Mouse (Mus musculus) hindbrain, embryonic 16.5 days (tissue): ENCODE measurements at regions not wholly inside any gene's neighbourhood (a gene's known extent, or its start where the extent isn't known, plus 50 kb on each side); places are given as distances from the start of the nearest gene placed in this dataset.

Experiments used
- ATAC-seq: fragments of 200-750 bp; cut with Nextera tagmentation; 2 replicates; pipeline ENCODE4 v1.8.0; 2017; ENCODE audit warnings: moderate TSS enrichment, moderate library complexity
- H3K27ac ChIP-seq: fragments of 300-500 bp; sonication (generic); 2 replicates; pipeline ENCODE4 v1.5.1; 2014; ENCODE audit warnings: low read depth, mild to moderate bottlenecking, control low read depth, low read length, moderate library complexity
- H3K27me3 ChIP-seq: fragments of 300-500 bp; sonication (generic); replicated peaks from 2 replicates; pipeline ENCODE4 v1.6.1; 2014; ENCODE audit warnings: low read length; ENCODE audit not compliant: control insufficient read depth, insufficient read depth
- H3K36me3 ChIP-seq: fragments of 300-500 bp; sonication (generic); 2 replicates; pipeline ENCODE4 v1.6.1; 2014; ENCODE audit warnings: mild to moderate bottlenecking, low read length, moderate library complexity, mixed read lengths; ENCODE audit not compliant: control insufficient read depth, insufficient read depth
- H3K4me1 ChIP-seq: fragments of 300-500 bp; sonication (generic); 2 replicates; pipeline ENCODE4 v1.6.1; 2014; ENCODE audit warnings: low read depth, low read length; ENCODE audit not compliant: control insufficient read depth, insufficient read depth
- H3K4me2 ChIP-seq: fragments of 300-500 bp; sonication (generic); 2 replicates; pipeline ENCODE4 v1.6.1; 2014; ENCODE audit warnings: mild to moderate bottlenecking, low read length, control low read depth, moderate library complexity
- H3K4me3 ChIP-seq: fragments of 300-500 bp; sonication (generic); 2 replicates; pipeline ENCODE4 v1.5.1; 2014; ENCODE audit warnings: mild to moderate bottlenecking, low read length, control low read depth, moderate library complexity
- H3K9ac ChIP-seq: fragments of 300-500 bp; sonication (generic); 2 replicates; pipeline ENCODE4 v1.6.1; 2014; ENCODE audit warnings: low read depth, mild to moderate bottlenecking, control low read depth, low read length, moderate library complexity
- H3K9me3 ChIP-seq: fragments of 300-500 bp; sonication (generic); 2 replicates; pipeline ENCODE4 v1.6.1; 2014; ENCODE audit warnings: mild to moderate bottlenecking, low read length, moderate library complexity; ENCODE audit not compliant: control insufficient read depth
- WGBS: fragments of 180-500 bp; shearing (Covaris S2); extraction: QIAGEN DNeasy Blood & Tissue Kit; methylation state at CpG from one replicate; pipeline ENCODE4 v1.1.7; 2014; 5-methylcytosine and 5-hydroxymethylcytosine counted together

- Histone ChIP-seq H3K9me3 (no peaks in the 10 kb centered on the region), H3K27me3 (no peaks in the 10 kb centered on the region)
- 46% methylated on average over 5 of the region's 5 CpGs for WGBS
Measured at GRCm38 (mm10) chr13:57331868-57332267, 436.1 kb upstream of the Trpc7 start.

DNA sequence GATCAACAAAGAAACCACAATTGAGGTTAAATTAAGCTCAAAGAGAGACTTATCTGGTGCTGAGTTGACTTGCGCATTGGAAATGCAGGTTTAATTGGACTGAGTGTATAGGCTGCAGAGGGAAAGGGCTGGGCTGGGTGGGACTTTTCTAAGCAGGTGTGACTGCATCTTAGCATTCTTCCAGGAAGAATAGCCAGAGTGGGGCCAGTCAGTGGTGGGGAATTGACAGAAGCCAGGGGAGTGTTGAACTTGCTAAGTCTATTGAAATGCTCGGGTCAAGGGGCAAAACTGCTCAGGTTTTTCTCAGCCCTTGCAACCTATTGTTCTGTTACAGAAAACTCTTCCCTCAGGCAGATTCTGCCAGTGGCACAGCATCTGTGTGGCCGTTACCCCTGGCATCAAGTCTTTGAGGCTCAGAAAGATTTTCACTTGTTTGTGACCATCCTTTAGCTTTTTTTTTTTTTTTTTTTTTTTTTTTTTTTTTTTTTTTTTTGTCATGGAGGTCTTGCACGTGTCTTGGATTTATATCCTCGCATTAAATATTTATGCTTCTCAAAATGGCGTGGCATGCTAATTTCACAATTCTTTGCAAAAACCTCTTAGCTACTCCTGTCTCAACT, 429.6 kb upstream of the Trpc7 start:
- H3K4me1 ChIP-seq: no peaks in the 10 kb centered on the region
- H3K9ac ChIP-seq: no peak overlapping the region
- no peak overlapping the region for H3K4me3 ChIP-seq
- no peaks in the 10 kb centered on the region for H3K9me3 ChIP-seq
- 76% methylated on average over 6 of the region's 6 CpGs for WGBS
- H3K36me3 ChIP-seq: no peaks in the 10 kb centered on the region
- no peak overlapping the region for H3K27ac ChIP-seq
- no peaks in the 10 kb centered on the region for H3K27me3 ChIP-seq
- ATAC-seq: no peak
- H3K4me2 ChIP-seq: no peak overlapping the region

More at GRCm38 (mm10) chr13:57331868-57332267, 436.1 kb upstream of the Trpc7 start:
- Histone ChIP-seq H3K4me2 (no peak overlapping the region), H3K9ac (no peak overlapping the region), H3K27ac (no peak overlapping the region), H3K4me3 (no peak overlapping the region), H3K4me1 (no peaks in the 10 kb centered on the region), H3K36me3 (no peaks in the 10 kb centered on the region)
- ATAC-seq: no peak

DNA sequence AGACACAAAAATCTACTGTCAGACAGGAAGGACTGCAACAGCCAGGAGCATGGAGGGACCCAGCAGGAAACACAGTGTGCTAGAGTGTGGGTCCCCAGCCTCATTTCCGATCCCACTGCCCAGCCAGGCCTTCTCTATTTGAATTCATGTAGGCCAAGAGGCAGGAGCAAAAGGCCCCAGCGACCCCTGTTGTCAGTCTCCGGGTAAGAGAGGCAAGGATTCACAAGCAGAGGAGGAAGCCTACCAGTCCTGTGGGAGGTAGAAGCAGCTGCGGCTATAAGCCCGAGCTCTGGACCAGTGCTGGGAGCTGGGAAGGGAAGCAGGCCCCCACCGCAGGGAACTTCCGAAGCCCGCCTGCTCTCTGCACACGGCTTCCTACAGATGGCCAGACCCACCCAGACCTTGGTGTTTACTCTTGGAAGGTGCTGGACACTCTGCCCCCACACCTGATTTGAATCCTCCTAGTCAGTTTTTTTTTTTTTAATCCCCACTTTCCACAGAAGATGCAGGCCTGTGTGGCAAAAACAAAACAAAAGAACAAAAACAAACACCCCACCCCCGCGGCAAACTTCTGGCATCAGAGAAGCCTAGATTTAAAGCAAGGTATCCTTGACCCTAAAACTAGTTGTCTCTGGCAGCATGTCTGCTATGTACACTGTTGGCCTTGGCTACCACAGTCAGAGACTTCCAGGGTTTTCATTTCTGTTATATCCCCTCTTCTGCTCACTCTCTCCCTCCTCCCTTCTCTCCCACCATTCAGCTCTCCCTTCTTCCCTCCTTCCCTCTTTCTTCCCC, 420.6 kb upstream of the Trpc7 start:
- peak; percentile 64 for ATAC-seq
- H3K4me2 ChIP-seq: no peak overlapping the region
- H3K4me3 ChIP-seq: no peak overlapping the region
- H3K9ac ChIP-seq: no peak overlapping the region
- 30% methylated on average over 11 of the region's 11 CpGs for WGBS
- H3K9me3 ChIP-seq: no peaks in the 10 kb centered on the region
- H3K36me3 ChIP-seq: no peaks in the 10 kb centered on the region
- no peaks in the 10 kb centered on the region for H3K27me3 ChIP-seq
- H3K27ac ChIP-seq: no peak overlapping the region
- H3K4me1 ChIP-seq: peaks cover 7% of the 10 kb centered on the region; the same call in 1 of the 2 replicates

DNA sequence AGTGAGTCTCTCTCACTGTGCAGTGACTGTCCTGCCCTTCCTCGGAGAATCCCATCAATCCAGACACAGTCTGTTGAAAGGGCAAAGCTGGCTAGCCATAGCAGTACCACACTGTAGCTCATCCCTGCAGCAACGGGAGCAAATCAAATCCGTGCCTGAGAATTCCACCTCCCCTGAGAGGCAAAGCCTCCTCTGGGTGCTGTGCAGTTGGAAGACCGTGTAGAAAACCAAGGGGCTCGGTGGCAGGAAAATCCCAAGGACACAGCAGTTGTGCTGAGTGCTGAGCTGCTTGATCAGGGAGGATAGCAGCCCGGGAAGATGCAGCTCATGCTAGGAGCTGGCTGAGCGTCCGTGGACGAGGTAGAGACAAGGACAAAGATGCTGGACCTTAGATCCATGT, 418.7 kb upstream of the Trpc7 start:
- Histone ChIP-seq H3K36me3 (no peaks in the 10 kb centered on the region), H3K4me2 (no peak overlapping the region), H3K9me3 (no peaks in the 10 kb centered on the region), H3K4me3 (no peak overlapping the region), H3K4me1 (peaks cover 7% of the 10 kb centered on the region; the same call in 1 of the 2 replicates), H3K27me3 (no peaks in the 10 kb centered on the region), H3K27ac (no peak overlapping the region), H3K9ac (no peak overlapping the region)
- 40% methylated on average over 9 of the region's 9 CpGs for WGBS
- 0 out of 2 replicates have a peak, but pooled peaks have one; percentile 27 for ATAC-seq

DNA sequence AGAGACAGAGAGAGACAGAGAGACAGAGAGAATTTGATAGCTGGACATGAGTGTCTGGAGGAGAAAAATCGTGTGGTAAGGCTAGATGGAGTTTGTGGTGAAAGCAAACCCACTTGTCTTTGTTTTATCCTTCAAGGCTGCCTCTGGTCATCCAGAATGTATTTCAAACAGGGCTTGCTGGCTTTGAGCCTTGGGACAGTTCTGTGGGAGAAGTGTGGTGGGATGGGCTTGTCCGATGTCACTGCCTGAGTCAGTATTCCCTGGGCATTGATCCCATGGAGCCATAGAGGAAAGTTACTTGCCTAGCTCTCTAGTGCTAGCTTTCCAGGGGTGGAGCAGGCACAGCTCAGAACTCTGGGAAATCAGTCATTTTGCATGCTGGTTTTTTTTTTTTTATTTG, 417.9 kb upstream of the Trpc7 start:
- Histone ChIP-seq H3K27me3 (no peaks in the 10 kb centered on the region), H3K9me3 (no peaks in the 10 kb centered on the region), H3K4me3 (no peak overlapping the region), H3K36me3 (no peaks in the 10 kb centered on the region), H3K9ac (no peak overlapping the region), H3K4me2 (no peak overlapping the region), H3K27ac (no peak overlapping the region), H3K4me1 (peaks cover 7% of the 10 kb centered on the region; the same call in 1 of the 2 replicates)
- ATAC-seq: no peak
- WGBS: 63% methylated on average over 2 of the region's 2 CpGs

DNA sequence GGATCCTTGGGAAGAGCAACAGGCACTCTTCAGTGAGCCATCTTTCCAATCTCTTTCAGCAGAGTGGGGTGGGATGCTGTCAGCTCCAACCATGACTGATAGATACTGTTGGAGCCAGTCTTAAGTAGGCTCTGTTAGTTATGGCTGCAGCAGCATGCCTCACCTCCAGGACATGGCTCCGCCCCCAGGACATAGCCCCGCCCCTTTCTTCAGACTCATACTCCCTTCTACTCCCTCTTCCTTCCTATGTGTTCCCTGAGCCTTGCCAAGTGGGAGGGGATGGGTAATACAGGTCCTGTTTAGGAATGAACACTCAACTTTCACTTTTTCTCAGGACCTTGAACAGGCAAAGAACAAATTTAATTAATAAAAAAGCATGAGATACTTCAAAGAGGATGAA, 415.4 kb upstream of the Trpc7 start:
- Histone ChIP-seq H3K36me3 (no peaks in the 10 kb centered on the region), H3K9ac (no peak overlapping the region), H3K4me3 (no peak overlapping the region), H3K27me3 (no peaks in the 10 kb centered on the region), H3K27ac (no peak overlapping the region), H3K9me3 (no peaks in the 10 kb centered on the region; the same call in 1 of the 2 replicates), H3K4me2 (no peak overlapping the region), H3K4me1 (peaks cover 11% of the 10 kb centered on the region)
- no peak for ATAC-seq
- 68% methylated on average over 2 of the region's 2 CpGs for WGBS

DNA sequence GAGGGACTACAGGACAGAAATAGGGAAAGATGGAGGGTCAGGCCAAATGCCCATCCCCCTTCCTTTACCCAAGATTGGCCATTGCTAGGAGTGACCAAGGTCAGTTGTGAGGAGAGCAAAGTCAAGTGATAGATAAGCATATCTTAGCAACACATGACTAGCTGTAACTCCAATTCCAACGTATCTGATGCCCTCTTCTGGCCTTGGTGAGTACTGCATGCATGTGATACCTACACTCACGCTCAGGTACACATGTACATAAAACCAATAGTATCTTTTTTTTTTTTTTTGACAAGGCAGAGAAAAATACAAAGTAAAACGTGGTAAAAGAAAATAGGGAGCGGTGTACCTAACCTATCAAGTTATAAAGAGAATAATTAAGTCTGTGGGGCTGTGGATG, 413.8 kb upstream of the Trpc7 start:
- Histone ChIP-seq H3K4me2 (no peak overlapping the region), H3K4me3 (no peak overlapping the region), H3K4me1 (peaks cover 9% of the 10 kb centered on the region), H3K9me3 (no peaks in the 10 kb centered on the region; the same call in 1 of the 2 replicates), H3K9ac (no peak overlapping the region), H3K36me3 (no peaks in the 10 kb centered on the region), H3K27ac (no peak overlapping the region), H3K27me3 (no peaks in the 10 kb centered on the region)
- WGBS: 91% methylated on average over 4 of the region's 4 CpGs
- ATAC-seq: no peak

DNA sequence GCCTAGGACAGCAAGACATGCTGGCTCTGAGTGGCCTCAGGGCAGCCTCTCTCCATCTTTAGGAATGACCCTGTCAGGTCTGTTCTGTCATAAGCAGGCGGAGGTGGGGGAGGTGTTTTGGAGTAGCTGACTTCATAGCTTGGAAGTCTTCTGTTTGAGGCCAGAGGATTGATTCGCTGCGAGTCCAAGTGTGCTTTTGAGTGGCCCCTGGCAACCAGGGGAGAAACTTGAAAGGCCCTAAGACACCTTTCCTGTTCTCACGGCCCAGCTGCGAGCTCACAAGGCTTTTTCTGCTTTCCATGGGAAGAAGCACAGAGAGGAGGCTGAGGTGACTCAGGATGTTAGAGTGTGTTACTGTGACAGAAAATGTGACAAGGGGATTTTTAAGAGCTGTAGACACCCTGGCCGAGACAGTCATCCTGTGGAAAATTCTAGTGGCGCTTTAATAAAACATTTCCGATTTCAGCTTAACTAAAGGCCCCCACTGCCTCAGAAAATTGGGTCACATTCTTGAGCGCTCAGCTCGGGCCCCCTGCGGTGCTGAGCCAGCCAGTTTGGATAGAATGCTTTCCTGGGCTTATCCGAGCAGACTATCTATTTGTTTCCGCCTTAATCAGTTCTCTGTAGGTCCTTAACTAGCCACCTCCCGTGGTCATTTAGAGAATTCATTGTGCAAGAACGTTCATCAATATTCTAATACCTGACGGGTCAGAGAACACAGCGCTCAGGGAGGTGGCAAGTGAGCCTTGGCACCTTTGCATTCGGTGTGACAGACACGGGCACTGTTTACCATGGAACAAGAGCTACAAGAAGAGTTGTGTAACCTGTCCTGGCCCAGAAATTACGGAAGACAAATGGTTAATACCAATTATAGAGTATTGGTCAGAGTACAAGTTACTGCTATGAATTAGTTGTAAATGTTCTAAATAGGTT, 412.4 kb upstream of the Trpc7 start:
- WGBS: 22% methylated on average over 20 of the region's 20 CpGs
- H3K27me3 ChIP-seq: no peaks in the 10 kb centered on the region
- no peaks in the 10 kb centered on the region for H3K36me3 ChIP-seq
- no peak overlapping the region for H3K27ac ChIP-seq
- ATAC-seq: no peak
- peaks cover 6% of the 10 kb centered on the region for H3K4me1 ChIP-seq
- no peaks in the 10 kb centered on the region; the same call in 1 of the 2 replicates for H3K9me3 ChIP-seq
- H3K9ac ChIP-seq: no peak overlapping the region
- H3K4me3 ChIP-seq: no peak overlapping the region
- peak overlapping the region; percentile 18; the same call in 1 of the 2 replicates for H3K4me2 ChIP-seq
